Mouse (Mus musculus) heart, adult 9 months (tissue): Measurements from ENCODE around the gene Sp8.

Source experiments
- DNase-seq, 2 experiments: peaks; one replicate each; pipeline ENCODE4 v3.0.0; 2022; ENCODE audit warnings: low spot score in 2 of 2

Sp8 gene

DNA sequence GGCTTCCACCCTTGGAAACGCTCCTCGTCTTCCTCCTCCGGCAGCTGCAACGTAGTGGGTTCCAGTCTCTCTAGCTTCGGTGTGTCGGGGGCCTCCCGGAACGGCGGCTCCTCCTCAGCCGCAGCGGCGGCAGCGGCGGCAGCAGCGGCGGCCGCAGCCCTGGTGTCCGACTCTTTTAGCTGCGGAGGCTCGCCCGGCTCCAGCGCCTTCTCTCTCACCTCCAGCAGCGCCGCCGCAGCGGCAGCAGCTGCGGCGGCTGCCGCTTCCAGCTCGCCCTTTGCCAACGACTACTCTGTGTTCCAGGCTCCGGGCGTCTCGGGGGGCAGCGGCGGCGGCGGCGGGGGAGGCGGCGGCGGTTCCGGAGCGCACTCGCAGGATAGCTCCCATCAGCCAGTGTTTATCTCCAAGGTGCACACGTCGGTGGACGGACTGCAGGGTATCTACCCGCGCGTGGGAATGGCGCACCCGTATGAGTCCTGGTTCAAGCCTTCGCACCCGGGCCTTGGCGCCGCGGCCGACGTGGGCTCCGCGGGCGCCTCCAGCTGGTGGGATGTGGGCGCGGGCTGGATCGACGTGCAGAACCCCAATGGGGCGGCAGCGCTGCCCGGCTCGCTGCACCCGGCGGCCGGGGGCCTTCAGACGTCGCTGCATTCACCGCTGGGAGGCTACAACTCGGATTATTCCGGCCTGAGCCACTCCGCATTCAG lies 2.5 kb downstream of the Sp8 start:
- no peak for DNase-seq

DNA sequence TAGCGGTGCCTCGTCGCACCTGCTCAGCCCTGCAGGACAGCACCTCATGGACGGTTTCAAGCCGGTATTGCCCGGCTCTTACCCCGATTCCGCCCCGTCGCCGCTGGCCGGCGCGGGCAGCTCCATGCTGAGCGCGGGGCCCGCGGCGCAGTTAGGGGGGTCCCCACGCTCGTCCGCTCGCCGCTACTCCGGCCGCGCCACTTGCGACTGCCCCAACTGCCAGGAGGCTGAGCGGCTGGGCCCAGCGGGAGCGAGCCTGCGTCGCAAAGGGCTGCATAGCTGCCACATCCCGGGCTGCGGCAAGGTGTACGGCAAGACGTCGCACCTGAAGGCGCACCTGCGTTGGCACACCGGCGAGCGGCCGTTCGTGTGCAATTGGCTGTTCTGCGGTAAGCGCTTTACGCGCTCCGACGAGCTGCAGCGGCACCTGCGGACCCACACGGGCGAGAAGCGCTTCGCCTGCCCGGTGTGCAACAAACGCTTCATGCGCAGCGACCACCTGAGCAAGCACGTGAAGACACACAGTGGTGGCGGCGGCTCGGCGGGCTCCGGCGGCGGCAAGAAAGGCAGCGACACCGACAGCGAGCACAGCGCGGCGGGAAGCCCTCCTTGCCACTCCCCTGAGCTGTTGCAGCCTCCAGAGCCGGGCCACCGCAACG lies 3.2 kb downstream of the Sp8 start:
- DNase-seq, result no peak

DNA sequence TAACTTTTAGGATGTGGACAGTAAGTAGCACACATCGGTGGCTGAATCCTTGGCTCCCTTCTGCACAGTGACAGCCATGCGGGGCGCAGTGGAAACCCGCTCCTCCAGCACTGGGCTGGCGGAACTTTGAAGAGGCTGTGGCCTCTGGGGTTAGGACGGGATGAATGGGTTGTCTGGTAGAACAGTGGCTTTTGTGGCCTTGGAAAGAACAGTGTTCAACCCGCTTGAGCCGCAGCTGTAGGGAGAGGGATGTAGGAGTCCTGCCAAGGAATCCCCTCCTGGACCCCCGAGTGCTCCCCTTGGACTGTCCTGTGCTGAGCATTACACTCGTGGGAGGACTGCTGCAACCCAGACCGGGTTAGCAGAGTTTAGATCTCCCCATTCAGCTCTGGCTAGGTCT lies 3.9 kb downstream of the Sp8 start:
- DNase-seq, result no peak

DNA sequence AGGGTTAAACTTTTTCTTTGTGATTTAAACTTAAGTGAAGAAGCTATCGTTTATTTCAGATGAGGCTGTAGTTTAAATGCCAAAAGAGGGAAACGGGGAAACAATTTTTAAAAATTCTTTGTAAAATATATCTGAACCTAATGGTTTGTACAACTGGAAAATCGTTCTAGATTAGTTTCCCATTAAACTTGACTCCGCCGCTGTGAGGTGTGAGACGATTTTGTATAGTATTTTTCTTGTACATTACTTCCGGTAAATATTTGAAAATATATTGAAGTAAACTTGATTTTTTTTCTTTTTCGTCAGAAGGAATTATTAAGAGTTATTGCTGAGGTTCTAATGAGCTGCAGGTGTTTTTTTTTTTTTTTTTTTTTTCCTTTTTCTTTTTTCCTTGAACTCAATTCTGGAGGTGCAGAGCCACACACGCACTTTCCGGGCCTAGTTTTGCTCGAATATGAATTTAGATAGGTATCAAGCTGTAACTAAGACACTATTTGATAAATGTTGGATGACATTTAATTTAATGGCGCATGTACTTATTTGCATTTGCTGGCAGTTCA lies 4.8 kb downstream of the Sp8 start:
- no peak for DNase-seq

DNA sequence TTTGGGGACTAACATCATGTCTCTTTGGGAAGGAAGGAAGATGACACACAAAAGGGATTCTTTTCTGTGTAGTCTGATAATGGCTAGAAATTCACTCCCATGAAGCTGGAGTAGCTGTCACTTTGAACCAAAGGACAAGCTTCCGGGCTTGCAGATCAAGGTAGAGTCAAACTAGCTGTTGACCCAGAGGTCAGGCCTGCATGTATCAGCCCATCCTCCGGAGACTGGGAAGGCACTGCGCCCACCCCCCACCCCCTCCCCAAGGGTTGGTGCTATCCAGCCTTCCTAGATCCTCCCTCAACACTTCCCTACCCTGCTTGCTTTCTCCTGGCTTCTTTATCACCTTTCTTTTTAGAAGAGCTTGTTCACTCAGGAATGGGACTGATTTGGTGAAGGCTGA lies 7.2 kb downstream of the Sp8 start:
- no peak for DNase-seq

DNA sequence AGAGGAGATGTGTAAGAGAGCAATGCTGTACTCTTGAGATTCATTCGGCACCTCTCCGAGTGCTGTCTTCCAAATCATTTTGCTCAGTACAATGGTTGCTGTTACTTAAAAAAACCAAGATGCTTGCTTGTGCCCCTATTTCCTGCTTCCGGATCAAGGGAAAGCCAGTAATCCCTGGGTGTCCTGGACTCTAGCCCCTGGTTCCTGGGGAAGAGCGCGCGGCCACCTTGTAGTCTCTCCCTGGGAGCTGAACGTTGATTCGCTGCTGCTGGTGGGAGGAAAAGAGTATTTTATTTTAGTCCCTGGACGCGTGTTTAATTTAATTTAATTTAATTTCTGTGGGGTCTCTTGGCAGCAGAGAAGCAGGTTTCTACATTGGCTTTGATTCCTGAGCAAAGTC lies 8.3 kb downstream of the Sp8 start:
- no peak for DNase-seq

DNA sequence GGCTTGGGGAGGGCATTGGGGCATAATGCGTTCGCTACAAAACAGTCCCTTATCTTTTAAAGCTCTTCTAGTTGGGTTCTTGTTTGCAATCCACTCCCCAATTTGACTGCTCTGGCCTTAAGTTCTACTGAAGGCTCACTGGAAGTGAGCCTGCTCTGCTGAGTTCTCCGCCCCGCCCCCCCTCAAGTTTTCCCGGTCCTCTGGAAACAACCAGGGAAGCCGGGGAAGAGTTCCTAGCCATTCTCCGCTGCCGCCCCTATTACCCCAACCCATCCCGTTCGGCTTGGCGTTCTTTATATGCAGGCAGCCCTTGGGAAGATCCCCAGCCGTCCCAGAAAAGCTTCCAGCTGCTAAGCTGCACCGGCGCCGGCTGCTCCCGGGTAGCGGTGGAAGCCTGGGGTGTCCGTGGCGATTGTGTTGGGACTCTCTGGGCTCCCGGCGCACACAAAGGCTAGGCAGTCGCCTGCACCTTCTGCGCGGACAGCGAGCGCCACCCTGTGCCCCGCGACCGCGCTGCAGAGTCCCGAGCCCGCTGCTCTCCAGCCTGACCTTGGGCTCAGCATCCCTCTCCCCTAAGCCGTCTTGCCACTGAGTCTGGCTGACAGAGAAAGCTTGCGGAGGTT lies 8.8 kb downstream of the Sp8 start:
- peak in 1 of 2 experiments; percentile 18 for DNase-seq

DNA sequence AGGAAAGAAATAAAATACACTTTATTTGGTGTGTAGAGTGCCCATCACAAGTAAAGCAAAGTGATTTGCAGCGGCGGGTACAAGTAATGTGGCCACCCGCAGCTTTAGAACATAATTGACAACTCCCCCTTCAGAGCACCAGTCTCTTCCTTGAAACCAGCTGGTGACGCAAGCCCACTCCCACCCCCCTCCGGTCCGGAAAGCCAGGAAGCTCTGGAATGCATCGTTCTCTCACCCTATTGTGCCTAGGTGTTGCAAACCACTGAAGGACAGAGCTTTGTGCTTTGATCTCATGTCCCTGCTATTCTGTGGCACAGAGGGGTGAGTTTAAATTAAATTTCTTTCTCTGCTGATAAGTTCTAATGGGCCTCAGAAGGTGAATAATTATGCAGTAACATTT lies 10.0 kb downstream of the Sp8 start:
- no peak for DNase-seq

DNA sequence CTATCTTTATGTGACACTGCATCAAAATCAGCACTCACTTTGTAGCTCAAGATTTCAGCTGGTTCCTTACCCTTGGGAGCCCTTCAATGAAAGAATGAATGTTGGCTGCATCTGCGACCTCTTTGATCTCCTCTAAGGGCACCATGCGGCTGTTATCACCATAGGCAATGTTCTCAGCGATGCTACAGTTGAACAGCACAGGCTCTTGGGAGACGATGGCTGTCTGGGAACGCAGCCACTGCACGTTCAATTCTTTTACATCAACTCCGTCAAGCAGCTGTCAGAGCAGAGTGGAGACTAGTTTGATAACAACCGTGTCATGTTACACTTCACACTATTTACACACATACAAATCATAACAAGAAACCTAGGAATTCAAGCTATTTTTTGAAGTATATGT lies 26.5 kb downstream of the Sp8 start:
- DNase-seq, result no peak

DNA sequence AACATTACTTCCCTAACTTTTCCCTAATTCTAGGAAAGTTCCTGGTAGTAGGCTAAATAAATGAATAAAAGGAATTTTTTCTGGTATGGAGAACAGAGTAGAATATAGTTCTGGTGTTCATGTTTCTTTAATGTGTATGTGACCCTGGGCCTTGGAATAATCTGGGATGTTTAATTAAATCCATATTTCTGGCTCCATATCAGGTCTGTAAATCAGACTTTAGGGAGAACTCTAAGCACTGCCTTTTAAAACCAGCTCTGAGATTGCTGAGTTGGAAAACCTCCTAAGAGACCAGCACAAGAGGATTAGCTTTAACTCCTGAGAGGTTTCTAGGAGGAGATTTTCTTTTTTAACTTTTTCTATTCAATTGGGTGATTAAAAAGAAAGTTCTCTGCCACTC lies 36.7 kb downstream of the Sp8 start:
- DNase-seq, result no peak

DNA sequence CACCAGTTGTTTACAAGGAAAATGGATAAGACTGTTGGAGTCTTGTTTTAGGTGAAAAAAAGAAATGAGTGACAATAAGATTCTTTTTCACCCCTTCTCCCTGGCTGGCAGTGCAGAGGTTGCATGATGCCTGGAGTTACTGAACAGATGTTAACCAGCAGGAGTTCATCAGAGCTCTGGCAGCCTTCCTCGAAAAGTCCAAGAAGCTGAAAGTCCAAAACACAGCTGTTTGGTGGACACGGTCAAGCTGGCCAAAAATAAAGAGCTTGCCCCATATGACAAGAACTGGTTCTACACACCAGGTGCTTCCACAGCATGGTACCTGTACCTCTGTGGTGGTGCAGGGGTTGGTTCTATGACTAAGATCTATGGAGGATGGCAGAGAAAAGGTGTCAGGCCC lies 41.8 kb downstream of the Sp8 start:
- DNase-seq, result peak; percentile 46 to 63
